Mouse (Mus musculus) granulocyte monocyte progenitor cell, adult 5-6 weeks (primary cell): ENCODE data around the gene Il4ra. TPM values are rescaled to one million over a fixed set of nuclear protein-coding genes. Genes with fewer than 3 reads are reported as not detected.

Source experiments
- ATAC-seq: replicated peaks from 2 replicates; pipeline ENCODE4 v1.8.0; 2016; ENCODE audit warnings: mild to moderate bottlenecking, moderate TSS enrichment, inconsistent platforms; ENCODE audit not compliant: poor library complexity, severe bottlenecking
- total RNA-seq, 2 experiments: library from RNA; stranded (forward) in 1 of 2; stranded (reverse) in 1 of 2; fragments of 200-712, 200-1000 nt in 1 of 2; fragments of >200 nt in 1 of 2; fragmentation: Nextera tagmentation in 1 of 2; gene quantifications; 2 replicates each; pipeline ENCODE4 v1.2.3; 2014 to 2017

Gene Il4ra
- total RNA-seq, 2 experiments from 2014 or later = 13.6 to 22.6 TPM

- ATAC-seq = no peak
Measured at GRCm38 (mm10) chr7:125545331-125545730, 6.6 kb upstream of the Il4ra start.

GRCm38 (mm10) chr7:125546727-125547126, 5.2 kb upstream of the Il4ra start:
- no peak for ATAC-seq

- ATAC-seq = no peak
Measured at GRCm38 (mm10) chr7:125549916-125550315, 2.0 kb upstream of the Il4ra start.

GRCm38 (mm10) chr7:125550881-125551381, 989 bp upstream of the Il4ra start:
- ATAC-seq = peak; percentile 21

- ATAC-seq = no peak
Measured at GRCm38 (mm10) chr7:125552851-125553555, 1.1 kb downstream of the Il4ra start.

- no peak for ATAC-seq
Measured at GRCm38 (mm10) chr7:125553653-125554428, 1.9 kb downstream of the Il4ra start.

- ATAC-seq = no peak
Measured at GRCm38 (mm10) chr7:125554456-125555114, 2.7 kb downstream of the Il4ra start.

- ATAC-seq = peak; percentile 55
Measured at GRCm38 (mm10) chr7:125555351-125555872, 3.5 kb downstream of the Il4ra start.

GRCm38 (mm10) chr7:125556096-125556495, 4.2 kb downstream of the Il4ra start:
- no peak for ATAC-seq

- ATAC-seq = no peak
Measured at GRCm38 (mm10) chr7:125556865-125557264, 4.9 kb downstream of the Il4ra start.

GRCm38 (mm10) chr7:125558401-125558945, 6.6 kb downstream of the Il4ra start:
- ATAC-seq = no peak

- no peak for ATAC-seq
Measured at GRCm38 (mm10) chr7:125558997-125559396, 7.1 kb downstream of the Il4ra start.

GRCm38 (mm10) chr7:125559537-125559936, 7.6 kb downstream of the Il4ra start:
- no peak for ATAC-seq

GRCm38 (mm10) chr7:125560146-125560785, 8.3 kb downstream of the Il4ra start:
- ATAC-seq = 0 out of 2 replicates have a peak, but pooled peaks have one; percentile 2

- ATAC-seq = peak; percentile 75
Measured at GRCm38 (mm10) chr7:125561085-125561690, 9.3 kb downstream of the Il4ra start.

GRCm38 (mm10) chr7:125562413-125562812, 10.5 kb downstream of the Il4ra start:
- no peak for ATAC-seq

- ATAC-seq = no peak
Measured at GRCm38 (mm10) chr7:125563093-125563492, 11.2 kb downstream of the Il4ra start.

GRCm38 (mm10) chr7:125564316-125565024, 12.6 kb downstream of the Il4ra start:
- no peak for ATAC-seq
